Mouse (Mus musculus) olfactory bulb, adult 2 months (tissue): ENCODE data around the gene Exosc1. TPM values are rescaled to one million over a fixed set of nuclear protein-coding genes. Genes with fewer than 3 reads are reported as not detected.
A peak's percentile ranks its signal among the peaks of the same experiment; 100 is the strongest.

Experiments used
- H3K27ac ChIP-seq: fragments of 200-500 bp; 2 replicates; pipeline ENCODE4 v1.5.1; 2012; ENCODE audit warnings: low read depth, low read length; ENCODE audit not compliant: insufficient read depth
- H3K4me1 ChIP-seq: fragments of 200-500 bp; 2 replicates; pipeline ENCODE4 v1.6.1; 2012; ENCODE audit warnings: low read length; ENCODE audit not compliant: control insufficient read depth, insufficient read depth
- H3K4me3 ChIP-seq: fragments of 200-500 bp; 2 replicates; pipeline ENCODE4 v1.5.1; 2012; ENCODE audit warnings: mild to moderate bottlenecking, low read depth, low read length, moderate library complexity; ENCODE audit not compliant: insufficient read depth
- CTCF ChIP-seq: fragments of 200-500 bp; IDR thresholded peaks from 2 replicates; pipeline ENCODE4 v1.5.1; 2012; ENCODE audit warnings: low read depth, mild to moderate bottlenecking, low read length, moderate library complexity; ENCODE audit not compliant: insufficient read depth
- POLR2A ChIP-seq: fragments of 200-500 bp; IDR thresholded peaks from 2 replicates; pipeline ENCODE4 v1.6.1; 2012; ENCODE audit warnings: mild to moderate bottlenecking, low read depth, low read length, moderate library complexity; ENCODE audit not compliant: insufficient read depth
- WGBS: fragments of 180-500 bp; shearing (Covaris S2); methylation state at CpG from one replicate; pipeline ENCODE4 v1.1.7; 2018; 5-methylcytosine and 5-hydroxymethylcytosine counted together
- polyA plus RNA-seq: library from polyadenylated mRNA; stranded (reverse); fragments of >200 nt; gene quantifications from 2 replicates; pipeline ENCODE4 v1.2.4, GENCODE M21; 2012; ENCODE audit warnings: low replicate concordance; ENCODE audit not compliant: missing spikeins, insufficient read depth, insufficient read length

Exosc1 gene
- polyA plus RNA-seq, 1 experiment, result not detected

GRCm38 (mm10) chr19:41895460-41896318 is 37.5 kb downstream of the Exosc1 start, which contains the start of gene Rrp12:
Rrp12 (minus strand) TSS chr19:41896173.
- peaks cover 8% of the 10 kb centered on the region for H3K4me1 ChIP-seq
- WGBS, result under 1% methylated on average over 46 of the region's 46 CpGs
- no peak within 1 kb of the TSS for H3K27ac ChIP-seq
- peak within 1 kb of the TSS; percentile 88 for H3K4me3 ChIP-seq
- TF ChIP-seq POLR2A (no peak), CTCF (no peak)

GRCm38 (mm10) chr19:41894959-41895358 is 38.3 kb downstream of the Exosc1 start:
- peaks cover 8% of the 10 kb centered on the region for H3K4me1 ChIP-seq
- peak overlapping the region; percentile 88; the same call in 1 of the 2 replicates for H3K4me3 ChIP-seq
- TF ChIP-seq POLR2A (no peak), CTCF (no peak)
- no peak overlapping the region for H3K27ac ChIP-seq
- 45% methylated on average over 7 of the region's 7 CpGs for WGBS

GRCm38 (mm10) chr19:41888191-41888590 is 45.0 kb downstream of the Exosc1 start:
- no peaks in the 10 kb centered on the region for H3K4me1 ChIP-seq
- no peak overlapping the region for H3K4me3 ChIP-seq
- no peak for TF ChIP-seq POLR2A
- no peak for TF ChIP-seq CTCF
- no peak overlapping the region for H3K27ac ChIP-seq

- Histone ChIP-seq H3K27ac (no peak overlapping the region), H3K4me1 (no peaks in the 10 kb centered on the region), H3K4me3 (no peak overlapping the region)
- TF ChIP-seq POLR2A, result no peak
- no peak for TF ChIP-seq CTCF
- WGBS, result 94% methylated on average over 9 of the region's 9 CpGs
Measured at GRCm38 (mm10) chr19:41883882-41884281, 49.3 kb downstream of the Exosc1 start.

GRCm38 (mm10) chr19:41881842-41882241 is 51.4 kb downstream of the Exosc1 start:
- no peak overlapping the region for H3K27ac ChIP-seq
- 99% methylated on average over 4 of the region's 4 CpGs for WGBS
- TF ChIP-seq CTCF, result no peak
- TF ChIP-seq POLR2A, result no peak

GRCm38 (mm10) chr19:41874356-41874755 is 58.9 kb downstream of the Exosc1 start:
- no peak overlapping the region for H3K27ac ChIP-seq
- TF ChIP-seq POLR2A (no peak), CTCF (no peak)
- peaks cover 10% of the 10 kb centered on the region for H3K4me1 ChIP-seq
- H3K4me3 ChIP-seq, result no peak overlapping the region
- 95% methylated on average over 14 of the region's 14 CpGs for WGBS

More at GRCm38 (mm10) chr19:41881842-41882241, 51.4 kb downstream of the Exosc1 start:
- Histone ChIP-seq H3K4me1 (no peaks in the 10 kb centered on the region), H3K4me3 (no peak overlapping the region)

Other genes starting within 250 kb of the Exosc1 start
- not detected in 2 replicates for gene Slit1, start 189.8 kb downstream of the Exosc1 start, polyA plus RNA-seq
- not detected in 2 replicates for gene Arhgap19, start 131.4 kb downstream of the Exosc1 start, polyA plus RNA-seq
- gene Frat1, start 103.5 kb downstream of the Exosc1 start, polyA plus RNA-seq, result not detected in 2 replicates
- not detected in 2 replicates for gene Frat2, start 85.3 kb downstream of the Exosc1 start, polyA plus RNA-seq
- gene Rrp12, start 37.2 kb downstream of the Exosc1 start, polyA plus RNA-seq, result not detected in 2 replicates
- gene Pgam1, start 21.5 kb downstream of the Exosc1 start, polyA plus RNA-seq, result 261 and 289 TPM in 2 replicates
- not detected in 2 replicates for gene Zdhhc16, start 57 bp upstream of the Exosc1 start, polyA plus RNA-seq
- not detected in 2 replicates for gene Mms19, start 47.7 kb upstream of the Exosc1 start, polyA plus RNA-seq
- not detected in 2 replicates for gene Ubtd1, start 48.3 kb upstream of the Exosc1 start, polyA plus RNA-seq
- not detected in 2 replicates for gene Ankrd2, start 102.6 kb upstream of the Exosc1 start, polyA plus RNA-seq
- not detected in 2 replicates for gene Hoga1, start 112.2 kb upstream of the Exosc1 start, polyA plus RNA-seq
- gene 4933411K16Rik, start 118.8 kb upstream of the Exosc1 start, polyA plus RNA-seq, result not detected in 2 replicates
- not detected in 2 replicates for gene Morn4, start 152.9 kb upstream of the Exosc1 start, polyA plus RNA-seq
- not detected in 2 replicates for gene Pi4k2a, start 157.0 kb upstream of the Exosc1 start, polyA plus RNA-seq
- not detected in 2 replicates for gene Avpi1, start 195.6 kb upstream of the Exosc1 start, polyA plus RNA-seq
- not detected in 2 replicates for gene Marveld1, start 214.0 kb upstream of the Exosc1 start, polyA plus RNA-seq
- not detected in 2 replicates for gene Zfyve27, start 230.5 kb upstream of the Exosc1 start, polyA plus RNA-seq